Mouse (Mus musculus) embryo, embryonic 10 days (tissue): ENCODE results near the gene Vmn1r10.
A peak's percentile ranks its signal among the peaks of the same experiment; 100 is the strongest.

Experiments
- DNase-seq: peaks from one replicate; pipeline ENCODE4 v3.0.0-alpha.2; 2015; ENCODE audit warnings: low spot score

Gene Vmn1r10

DNA sequence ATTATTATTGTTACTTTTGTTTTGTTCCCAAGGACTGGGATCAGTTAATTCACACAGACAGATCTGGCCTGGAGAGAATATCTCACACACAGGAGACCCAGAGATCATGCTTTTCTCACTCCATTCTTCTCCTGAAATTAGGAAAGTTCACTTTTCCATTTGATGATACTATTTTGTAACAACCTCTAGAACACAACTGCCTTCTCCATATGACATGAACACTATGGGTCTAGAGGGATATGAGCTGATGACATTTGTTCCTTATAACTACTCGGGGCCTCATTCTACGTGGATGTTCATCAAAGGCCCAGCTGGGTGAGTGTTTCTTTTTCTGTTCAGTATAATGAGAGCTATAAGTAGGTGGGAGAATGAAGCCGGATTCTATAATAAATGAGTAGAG is at the start of gene Vmn1r10:
Gene Vmn1r10 (plus strand): TSS at position 301 of the 400 bp plus-strand sequence.
- DNase-seq: no peak

DNA sequence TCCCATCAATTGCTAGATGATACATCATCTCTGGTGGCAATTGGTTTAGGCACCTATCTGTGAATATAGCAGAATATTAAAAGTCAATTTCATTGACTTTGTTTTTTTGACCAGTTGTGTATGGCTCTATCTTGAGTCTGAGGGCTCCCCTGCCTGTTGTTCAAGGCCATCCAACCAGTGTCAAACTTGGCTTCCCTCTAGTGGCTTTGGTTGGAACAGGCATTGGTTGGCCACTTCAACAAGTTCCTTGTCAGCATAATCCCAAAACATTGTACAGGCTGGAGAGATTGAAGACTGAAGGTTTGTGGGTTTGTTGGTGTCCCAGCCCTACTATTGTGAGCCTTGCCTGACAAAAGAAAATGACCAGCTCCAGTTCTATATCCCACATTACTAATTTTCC is 45.5 kb upstream of the Vmn1r10 start:
- no peak for DNase-seq

DNA sequence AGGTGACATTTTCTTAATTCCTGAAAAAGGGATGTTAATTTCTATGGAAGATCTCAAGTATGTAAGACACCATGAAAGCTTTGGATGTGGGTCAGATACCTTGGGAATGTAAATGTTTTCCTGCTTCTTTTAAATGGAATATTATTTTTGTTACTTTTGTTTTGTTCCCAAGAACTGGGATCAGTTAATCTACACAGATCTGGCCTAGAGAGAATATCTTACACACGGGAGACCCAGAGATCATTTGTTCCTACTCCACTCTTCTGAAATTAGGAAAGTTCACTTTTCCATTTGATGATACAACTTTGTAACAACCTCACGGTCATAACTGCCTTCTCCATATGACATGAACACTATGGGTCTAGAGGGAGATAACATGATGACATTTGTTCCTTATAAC is 42.8 kb upstream of the Vmn1r10 start, which contains the start of gene Vmn1r9:
Gene Vmn1r9 (plus strand): TSS at position 301 of the 400 bp plus-strand sequence.
- no peak for DNase-seq

DNA sequence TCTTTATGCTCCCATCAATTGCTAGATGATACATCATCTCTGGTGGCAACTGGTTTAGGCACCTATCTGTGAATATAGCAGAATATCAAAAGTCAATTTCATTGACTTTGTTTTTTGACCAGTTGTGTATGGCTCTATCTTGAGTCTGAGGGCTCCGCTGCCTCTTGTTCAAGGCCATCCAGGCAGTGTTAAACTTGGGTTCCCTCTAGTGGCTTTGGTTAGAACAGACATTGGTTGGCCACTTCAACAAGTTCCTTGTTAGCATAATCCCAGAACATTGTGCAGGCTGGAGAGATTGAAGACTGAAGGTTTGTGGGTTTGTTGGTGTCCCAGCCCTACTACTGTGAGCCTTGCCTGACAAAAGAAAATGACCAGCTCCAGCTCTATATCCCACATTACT is 2.9 kb upstream of the Vmn1r10 start:
- peak; percentile 12 for DNase-seq

DNA sequence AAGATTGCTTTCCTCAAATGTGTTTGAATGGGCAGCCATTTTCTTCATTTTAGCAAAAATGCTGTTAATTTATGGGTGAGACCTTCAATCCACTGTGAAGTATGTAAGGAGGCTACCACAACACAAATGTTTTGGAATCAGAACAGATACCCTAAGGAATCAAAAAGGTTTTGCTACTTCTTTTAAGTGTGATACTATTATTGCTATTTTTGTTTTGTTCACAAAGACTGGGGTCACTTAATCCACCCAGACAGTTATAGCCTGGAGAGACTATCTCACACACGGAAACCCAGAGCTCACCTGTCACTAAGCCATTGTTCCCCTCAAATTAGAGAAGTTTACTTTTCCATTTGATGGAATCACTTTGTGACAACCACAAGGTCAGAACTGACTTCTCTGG is 23.9 kb downstream of the Vmn1r10 start, which contains the start of gene Vmn1r11:
Gene Vmn1r11 (plus strand): TSS at position 301 of the 400 bp plus-strand sequence.
- no peak for DNase-seq

DNA sequence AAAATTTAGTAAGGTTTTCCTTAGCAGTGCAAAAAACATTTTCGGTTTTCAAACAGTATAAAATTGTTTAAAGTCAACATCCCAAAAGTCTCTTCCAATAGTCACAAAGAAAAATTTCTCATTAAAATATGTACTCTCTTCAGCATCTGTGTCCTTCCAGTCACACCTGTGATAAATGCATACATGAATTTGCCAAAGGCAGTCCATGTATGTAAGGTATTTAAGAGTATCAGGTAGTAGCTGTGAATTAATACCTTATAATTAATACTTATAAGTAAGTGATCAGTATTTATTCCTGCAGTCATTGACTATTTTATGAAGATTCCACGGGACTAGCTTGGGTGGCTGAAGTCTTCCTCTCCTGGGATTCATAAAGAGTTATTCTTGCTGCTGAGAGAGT is 47.4 kb downstream of the Vmn1r10 start, which contains the start of gene Vmn1r12:
Gene Vmn1r12 (plus strand): TSS at position 301 of the 400 bp plus-strand sequence.
- no peak for DNase-seq
